Mouse (Mus musculus) 3T3-L1 (cell line): ENCODE data around the gene Hcrt.
A peak's percentile ranks its signal among the peaks of the same experiment; 100 is the strongest.

Experiments used
- DNase-seq: peaks from one replicate; pipeline ENCODE4 v3.0.0-alpha.2; 2015; ENCODE audit warnings: low read depth, low spot score

Gene Hcrt

GRCm38 (mm10) chr11:100767871-100768270 is 5.1 kb upstream of the Hcrt start:
- no peak for DNase-seq

- DNase-seq = no peak
Measured at GRCm38 (mm10) chr11:100766726-100767125, 4.0 kb upstream of the Hcrt start.

GRCm38 (mm10) chr11:100761547-100762045 is 1.1 kb downstream of the Hcrt start:
- peak; percentile 78 for DNase-seq

- DNase-seq = peak; percentile 13
Measured at GRCm38 (mm10) chr11:100759611-100760233, 3.0 kb downstream of the Hcrt start, which contains the start of gene Kcnh4. Kcnh4 (minus strand) TSS chr11:100759942.

GRCm38 (mm10) chr11:100758707-100759610 is 3.8 kb downstream of the Hcrt start:
- peak; percentile 45 for DNase-seq

- DNase-seq = no peak
Measured at GRCm38 (mm10) chr11:100757566-100757965, 5.2 kb downstream of the Hcrt start.

GRCm38 (mm10) chr11:100756476-100756875 is 6.3 kb downstream of the Hcrt start:
- no peak for DNase-seq

GRCm38 (mm10) chr11:100754693-100755057 is 8.1 kb downstream of the Hcrt start:
- DNase-seq = no peak

- DNase-seq = no peak
Measured at GRCm38 (mm10) chr11:100754021-100754692, 8.6 kb downstream of the Hcrt start.

- DNase-seq = no peak
Measured at GRCm38 (mm10) chr11:100752294-100752693, 10.4 kb downstream of the Hcrt start.

- no peak for DNase-seq
Measured at GRCm38 (mm10) chr11:100750127-100750526, 12.6 kb downstream of the Hcrt start.

GRCm38 (mm10) chr11:100749469-100749868 is 13.3 kb downstream of the Hcrt start:
- no peak for DNase-seq

GRCm38 (mm10) chr11:100748620-100749019 is 14.1 kb downstream of the Hcrt start:
- DNase-seq = no peak

- no peak for DNase-seq
Measured at GRCm38 (mm10) chr11:100747114-100747513, 15.6 kb downstream of the Hcrt start.

- no peak for DNase-seq
Measured at GRCm38 (mm10) chr11:100746546-100746945, 16.2 kb downstream of the Hcrt start.

- peak; percentile 65 for DNase-seq
Measured at GRCm38 (mm10) chr11:100745085-100745484, 17.6 kb downstream of the Hcrt start.

GRCm38 (mm10) chr11:100741348-100741747 is 21.4 kb downstream of the Hcrt start:
- no peak for DNase-seq

- DNase-seq = no peak
Measured at GRCm38 (mm10) chr11:100738749-100739148, 24.0 kb downstream of the Hcrt start.

GRCm38 (mm10) chr11:100738066-100738604 is 24.6 kb downstream of the Hcrt start, which contains the start of gene Rab5c:
Rab5c (minus strand) TSS chr11:100738215.
- peak; percentile 100 for DNase-seq

GRCm38 (mm10) chr11:100737105-100737733 is 25.5 kb downstream of the Hcrt start:
- peak; percentile 38 for DNase-seq

- no peak for DNase-seq
Measured at GRCm38 (mm10) chr11:100736746-100737080, 26.0 kb downstream of the Hcrt start.
